Mouse (Mus musculus) right cerebral cortex, postnatal 25 days (tissue): ENCODE measurements around the gene Piezo1.

ENCODE experiments used
- DNase-seq: peaks from one replicate; pipeline ENCODE4 v3.0.0; 2022

Piezo1 gene

GRCm38 (mm10) chr8:122538310-122539076 is 12.6 kb downstream of the Piezo1 start:
- DNase-seq: no peak

- no peak for DNase-seq
These were observed 13.3 kb downstream of the Piezo1 start for GRCm38 (mm10) chr8:122537812-122538211.

DNA sequence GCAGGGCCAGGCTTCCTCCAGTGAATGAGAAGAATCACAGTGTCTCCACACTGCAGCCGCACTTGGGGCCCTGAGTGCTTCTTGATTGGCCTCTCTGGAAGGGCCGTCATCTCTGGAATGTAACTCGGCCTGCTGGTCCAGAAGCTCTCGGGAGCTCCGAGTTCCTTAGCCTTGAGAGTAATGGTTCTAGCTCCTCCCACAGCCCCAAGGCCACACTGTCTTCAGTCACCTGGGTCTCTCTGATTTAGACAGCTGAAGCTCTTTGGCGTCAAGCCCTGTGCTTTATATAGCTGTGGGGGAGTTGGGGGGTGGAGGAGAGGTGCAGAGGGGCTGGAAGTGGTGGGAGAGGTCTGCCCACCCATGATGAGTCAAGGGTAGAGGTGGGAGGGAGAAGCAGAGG is 14.1 kb downstream of the Piezo1 start:
- no peak for DNase-seq

- no peak for DNase-seq
These were observed 19.8 kb downstream of the Piezo1 start for GRCm38 (mm10) chr8:122531312-122531711.

GRCm38 (mm10) chr8:122529159-122529558 is 22.0 kb downstream of the Piezo1 start:
- no peak for DNase-seq

- DNase-seq: no peak
These were observed 23.2 kb downstream of the Piezo1 start for GRCm38 (mm10) chr8:122527937-122528336.

DNA sequence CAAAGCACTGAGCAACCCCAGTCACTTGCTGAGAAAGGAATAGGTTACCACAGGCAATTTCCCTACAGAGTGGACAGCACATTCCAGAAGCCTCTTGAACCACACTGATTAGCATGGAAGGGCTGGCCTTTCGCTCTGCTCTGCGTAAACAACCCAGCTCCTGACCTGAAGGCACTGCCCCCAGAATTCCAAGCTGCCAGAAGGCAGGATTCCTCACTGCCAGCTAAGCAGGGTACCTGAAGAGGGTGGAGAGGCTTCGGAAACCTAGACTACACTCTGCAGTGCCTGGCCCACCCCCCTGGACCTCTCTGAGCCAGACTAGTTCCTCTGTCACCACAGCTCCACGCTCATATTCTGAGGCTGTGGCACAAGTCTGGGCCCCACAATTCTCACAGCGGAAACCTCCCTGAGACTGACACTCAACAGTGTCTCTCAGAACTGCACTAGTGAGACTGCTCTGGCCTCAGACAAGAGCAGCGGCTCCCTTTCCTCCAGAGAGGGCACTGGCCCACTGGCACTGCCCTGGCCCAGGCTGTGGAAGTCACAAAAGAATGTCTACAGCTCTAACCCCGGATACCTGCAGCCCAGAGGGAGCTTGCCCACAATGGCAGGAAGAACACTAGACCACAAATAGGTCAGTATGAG is 24.5 kb downstream of the Piezo1 start:
- DNase-seq: no peak

GRCm38 (mm10) chr8:122526084-122526483 is 25.0 kb downstream of the Piezo1 start:
- no peak for DNase-seq

DNA sequence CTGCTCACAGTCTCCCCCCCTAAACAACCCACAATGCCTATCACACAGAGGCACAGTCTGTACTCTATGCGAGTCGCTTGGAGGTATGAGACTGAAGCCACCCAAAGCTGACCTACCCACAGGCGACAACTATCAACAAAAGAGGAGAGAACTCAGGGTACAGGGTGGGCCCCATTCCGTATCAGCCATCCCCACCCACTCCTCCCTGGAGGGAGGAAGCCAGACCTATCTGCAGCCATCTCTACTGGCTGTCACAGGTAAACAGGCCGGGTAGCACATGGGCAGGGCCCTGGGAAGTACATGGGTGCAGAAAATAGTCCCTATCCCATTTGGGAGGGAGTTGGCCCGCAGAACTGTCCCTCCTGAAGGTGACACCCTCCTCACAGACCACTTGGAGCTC is 26.1 kb downstream of the Piezo1 start:
- no peak for DNase-seq

DNA sequence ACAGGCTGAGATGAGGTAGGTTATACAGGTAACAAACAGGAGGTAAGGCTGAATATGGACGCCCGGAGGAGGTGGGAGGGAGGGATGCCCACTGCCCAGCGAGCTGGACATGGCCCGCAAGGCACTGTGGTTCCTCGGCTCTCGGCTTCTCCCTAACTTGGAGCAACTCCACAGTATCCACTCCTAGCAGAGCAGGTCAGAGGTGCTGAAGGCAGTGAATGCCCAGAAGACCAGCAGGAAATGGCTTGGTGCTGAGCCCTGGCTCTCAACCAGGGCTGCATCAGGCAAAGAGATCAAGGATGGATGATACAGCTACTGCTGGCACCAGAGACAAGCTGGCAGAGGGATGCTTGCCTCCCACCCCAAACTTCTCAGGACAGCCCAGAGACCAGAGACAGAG is 26.6 kb downstream of the Piezo1 start:
- no peak for DNase-seq

DNA sequence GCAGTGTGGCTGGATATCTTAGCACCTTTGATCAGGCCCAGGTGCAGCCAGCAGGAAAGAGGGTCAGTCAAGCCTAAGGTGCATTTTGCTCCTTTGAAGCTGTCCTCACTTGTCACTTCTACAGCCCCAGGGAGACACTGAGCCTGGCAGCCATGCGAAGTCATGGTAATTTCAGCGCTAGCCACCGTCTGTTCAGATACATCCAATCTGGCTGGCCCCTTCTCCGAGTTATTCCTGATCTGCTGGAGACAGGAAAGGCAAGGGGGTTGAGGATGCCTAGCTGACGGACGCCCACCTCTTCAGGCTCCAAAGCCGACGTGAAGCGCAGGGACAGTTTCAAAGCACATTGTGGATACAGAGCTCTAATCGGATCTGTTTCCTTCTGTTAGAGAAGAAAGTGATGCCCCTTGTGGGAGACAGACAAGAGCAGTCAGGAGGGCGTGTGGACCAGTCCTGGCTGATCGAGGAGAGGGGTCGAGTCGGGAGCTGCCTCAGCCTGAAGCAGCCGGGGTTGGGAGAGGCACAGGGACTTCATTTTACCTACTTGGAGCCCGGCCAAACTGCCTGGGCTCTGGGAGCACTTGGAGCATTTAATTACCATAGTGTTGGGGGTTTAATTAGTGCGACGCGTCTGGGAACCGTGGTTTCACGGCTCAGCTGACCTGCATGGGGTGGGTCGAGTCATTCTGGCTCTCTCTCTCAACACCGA is 27.3 kb downstream of the Piezo1 start:
- DNase-seq: peak; percentile 13

DNA sequence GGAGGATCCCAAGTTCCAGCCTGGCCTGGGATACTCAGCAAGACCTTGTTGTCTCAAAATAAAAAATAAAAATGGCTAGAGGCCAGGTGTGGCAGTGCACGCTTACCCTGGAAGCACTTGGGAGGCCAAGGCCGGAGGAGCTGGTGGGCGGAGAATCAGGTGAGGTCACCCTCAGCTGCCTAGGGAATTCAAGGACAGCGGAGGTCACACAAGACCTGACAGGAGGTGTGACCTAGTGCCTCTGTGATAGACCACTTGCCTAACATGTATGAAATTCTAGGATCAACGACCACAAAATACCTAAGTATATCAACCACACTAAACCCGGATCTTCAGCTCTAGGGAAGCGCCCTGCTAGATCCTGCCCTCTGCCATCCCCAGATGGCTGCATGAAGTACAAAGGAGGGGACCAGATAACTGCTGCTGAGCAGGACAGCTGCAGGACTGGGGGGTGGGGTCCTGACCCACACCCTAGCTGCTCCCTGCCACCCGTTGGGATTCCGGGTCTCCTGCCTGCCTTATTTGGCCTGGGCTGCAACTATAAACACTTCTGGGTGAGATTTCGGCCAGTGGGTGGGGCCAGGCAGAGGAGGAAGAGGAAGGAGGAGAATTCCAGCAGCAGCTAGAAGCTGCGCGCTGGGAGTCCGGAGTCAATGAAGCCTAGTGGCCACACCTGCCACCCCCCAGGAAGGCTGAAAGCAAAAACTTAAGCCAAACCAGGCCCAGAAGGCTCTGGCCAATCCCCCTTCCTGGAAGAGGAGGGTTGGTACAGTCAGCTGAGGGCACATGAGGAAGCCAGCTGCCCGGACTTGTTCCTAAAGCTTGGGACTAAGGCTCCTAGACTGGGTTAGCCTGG is 28.1 kb downstream of the Piezo1 start:
- no peak for DNase-seq

DNA sequence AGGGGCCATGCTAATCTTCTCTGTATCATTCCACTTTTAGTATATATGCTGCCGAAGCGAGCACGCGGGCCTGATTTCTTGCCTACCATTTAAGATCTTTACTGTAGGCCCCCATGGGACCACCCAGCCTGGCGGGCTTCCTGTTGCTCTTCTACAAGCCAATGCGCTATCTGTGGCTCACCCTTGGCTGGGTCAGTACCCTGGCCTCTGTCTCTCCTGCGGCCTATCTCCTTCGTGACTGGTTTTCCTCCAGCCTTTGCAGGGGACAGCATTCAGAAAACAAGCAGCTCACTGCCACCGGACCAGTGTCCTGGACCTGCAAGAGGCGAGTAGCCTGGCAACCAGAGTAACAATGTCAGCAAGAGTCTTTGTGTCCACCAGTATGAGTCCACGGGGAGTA is 30.5 kb downstream of the Piezo1 start:
- DNase-seq: no peak

- no peak for DNase-seq
These were observed 33.5 kb downstream of the Piezo1 start for GRCm38 (mm10) chr8:122517541-122518190.

DNA sequence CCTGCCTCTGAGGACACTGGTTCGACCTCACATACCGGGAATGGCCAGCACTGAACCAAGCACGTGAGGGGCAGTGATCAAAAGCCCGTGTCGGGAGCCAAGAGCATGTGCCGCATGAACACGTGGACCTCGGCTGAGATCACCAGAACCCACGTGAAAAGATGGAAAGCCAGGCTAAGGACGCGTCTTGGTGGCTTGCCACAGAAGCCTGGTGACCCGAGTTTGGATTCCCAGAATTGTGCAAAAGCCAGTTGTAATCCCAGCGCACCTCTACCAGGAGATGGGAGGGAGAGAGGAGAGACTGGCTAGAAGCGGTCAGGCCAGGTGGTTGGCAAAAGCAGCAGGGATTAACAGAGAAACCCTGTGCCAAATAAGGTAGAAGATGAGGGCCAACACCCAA is 35.4 kb downstream of the Piezo1 start:
- DNase-seq: no peak

- no peak for DNase-seq
These were observed 38.7 kb downstream of the Piezo1 start for GRCm38 (mm10) chr8:122512392-122512791.

DNA sequence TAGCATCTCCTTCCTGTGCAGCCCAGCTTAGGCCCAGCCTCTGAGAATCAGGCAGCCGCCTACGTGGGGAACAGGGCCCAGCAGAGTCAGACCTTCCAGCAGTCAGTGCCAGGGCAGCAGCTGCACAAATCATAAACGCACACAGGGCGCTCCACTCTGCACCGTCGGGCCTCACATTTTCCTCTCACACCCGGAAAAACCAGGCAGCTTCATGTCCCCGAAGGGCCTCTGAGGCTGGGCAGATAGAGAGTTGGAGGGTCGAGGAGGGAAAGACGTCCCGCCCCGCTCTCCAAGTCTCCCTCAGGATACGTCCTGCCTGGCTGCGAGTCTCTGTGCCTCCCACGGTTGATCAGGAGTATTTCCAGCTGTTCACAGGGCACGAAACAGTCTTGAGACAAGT is 39.6 kb downstream of the Piezo1 start:
- no peak for DNase-seq

DNA sequence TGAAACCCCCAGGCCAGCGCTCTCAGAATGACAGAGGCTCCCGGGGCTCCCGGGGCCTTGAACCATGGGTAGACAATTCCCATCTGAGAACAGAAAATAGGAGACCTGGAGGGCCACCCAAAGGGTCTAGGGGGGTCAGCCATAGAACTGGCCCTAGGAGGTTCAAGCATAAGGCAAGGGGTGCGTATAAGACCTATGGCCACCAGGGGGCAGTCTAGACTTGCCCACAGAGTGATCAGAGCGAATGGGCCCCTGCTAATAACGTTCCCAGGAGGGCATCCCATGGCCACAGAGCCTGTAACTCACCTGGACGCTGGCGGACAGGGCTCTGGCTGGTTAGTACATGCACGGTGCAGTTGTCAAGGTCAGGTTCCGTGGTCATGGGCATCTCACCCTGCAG is 50.3 kb downstream of the Piezo1 start:
- peak; percentile 57 for DNase-seq

GRCm38 (mm10) chr8:122497912-122498311 is 53.2 kb downstream of the Piezo1 start:
- DNase-seq: no peak

- DNase-seq: no peak
These were observed 54.0 kb downstream of the Piezo1 start for GRCm38 (mm10) chr8:122497016-122497734.

DNA sequence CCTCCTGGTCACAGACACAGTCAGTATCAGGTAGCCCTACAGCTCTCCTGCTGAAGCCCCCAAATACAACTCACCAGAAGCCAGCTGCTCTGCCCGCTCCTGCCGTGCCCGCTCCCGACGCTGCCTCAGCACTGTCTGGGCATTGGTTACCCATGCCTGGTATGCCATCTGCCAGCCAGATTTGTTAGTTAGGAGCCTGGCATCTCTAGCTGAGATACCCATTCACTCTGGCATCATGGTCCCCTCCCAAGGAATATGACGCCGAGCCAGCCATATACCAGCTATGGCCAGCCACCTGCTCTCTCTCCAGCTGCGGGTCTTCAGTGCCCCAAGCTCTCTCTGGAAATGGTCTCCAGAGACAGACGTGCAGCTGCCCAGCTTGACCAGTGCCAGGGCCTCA is 62.7 kb downstream of the Piezo1 start:
- DNase-seq: no peak

- no peak for DNase-seq
These were observed 66.3 kb downstream of the Piezo1 start for GRCm38 (mm10) chr8:122484831-122485230.
